ENCODE assay signal across 11 mouse cellular contexts in genomic region chr17:47528919-47529318, GRCm38 (mm10). TPM values are rescaled to one million over a fixed set of nuclear protein-coding genes. Genes with fewer than 3 reads are reported as not detected.
A peak's percentile ranks its signal among the peaks of the same experiment; 100 is the strongest.
DNase-seq lines count a peak whose midpoint lies in the region; ATAC-seq and TF ChIP-seq lines count a peak whose summit lies in the region.
"Had no signal": no experiment of that assay in that cellular context is flagged by ENCODE, and none has a peak within 500 bp of the region (broad histone marks: within the 10 kb centered on the region; RNA-seq: fewer than 3 reads in every experiment).

No protein-coding gene starts in this region.

- DNase-seq in CD4-positive, CD25-positive, alpha-beta regulatory T cell, adult 2 months (ENCODE audit: low read depth, low spot score): peak; percentile 58
- peak; percentile 45 for DNase-seq in CD4-positive helper T cell, adult 2 months (ENCODE audit: low read depth, low spot score)
- DNase-seq in left cerebral cortex, adult 8-10 months (ENCODE audit: low spot score in 2 of 2): no peak
- DNase-seq in spleen, postnatal 10 days (ENCODE audit: low spot score in 2 of 2): no peak
- DNase-seq: adrenal gland, adult 2 months; lung, postnatal 4 days had no signal

- no peaks in the 10 kb centered on the region for H3K36me3 ChIP-seq in intestine, embryonic 16.5 days (ENCODE audit: control insufficient read depth, insufficient read depth, low read length)
- no peaks in the 10 kb centered on the region for H3K36me3 ChIP-seq in intestine, postnatal 0 days (ENCODE audit: control insufficient read depth, insufficient read depth)
- H3K36me3 ChIP-seq in limb, embryonic 12.5 days: no peaks in the 10 kb centered on the region

- no peak overlapping the region for H3K9ac ChIP-seq in intestine, embryonic 16.5 days (ENCODE audit: low read depth, low read length)
- H3K9ac ChIP-seq in intestine, postnatal 0 days (ENCODE audit: low read depth, low read length): no peak overlapping the region
- H3K9ac ChIP-seq in limb, embryonic 12.5 days (replicated peaks): no peak overlapping the region

- H3K27me3 ChIP-seq in intestine, embryonic 16.5 days (replicated peaks; ENCODE audit: control insufficient read depth, insufficient read depth, low read length): no peaks in the 10 kb centered on the region
- no peaks in the 10 kb centered on the region for H3K27me3 ChIP-seq in intestine, postnatal 0 days (replicated peaks; ENCODE audit: control insufficient read depth, insufficient read depth, low read length)
- no peaks in the 10 kb centered on the region for H3K27me3 ChIP-seq in limb, embryonic 12.5 days

- no peaks in the 10 kb centered on the region for H3K9me3 ChIP-seq in intestine, embryonic 16.5 days (ENCODE audit: control insufficient read depth, low read length)
- no peaks in the 10 kb centered on the region for H3K9me3 ChIP-seq in intestine, postnatal 0 days (ENCODE audit: control insufficient read depth)
- no peaks in the 10 kb centered on the region for H3K9me3 ChIP-seq in limb, embryonic 12.5 days

- peaks cover 21% of the 10 kb centered on the region for H3K4me1 ChIP-seq in intestine, embryonic 16.5 days (ENCODE audit: control insufficient read depth, insufficient read depth, low read length)
- peaks cover 14% of the 10 kb centered on the region for H3K4me1 ChIP-seq in intestine, postnatal 0 days (replicated peaks; ENCODE audit: control insufficient read depth, insufficient read depth, low read length)
- peaks cover 24% of the 10 kb centered on the region for H3K4me1 ChIP-seq in limb, embryonic 12.5 days (replicated peaks)

- 81% methylated on average over 8 of the region's 8 CpGs for WGBS in intestine, embryonic 16.5 days
- 84% methylated on average over 8 of the region's 8 CpGs for WGBS in intestine, postnatal 0 days
- WGBS in limb, embryonic 12.5 days: 85% methylated on average over 8 of the region's 8 CpGs

- H3K27ac ChIP-seq in intestine, embryonic 16.5 days (ENCODE audit: low read length): peak overlapping the region; percentile 94
- no peak overlapping the region for H3K27ac ChIP-seq in intestine, postnatal 0 days (ENCODE audit: low read depth, low read length)
- peak overlapping the region; percentile 29; the same call in 1 of the 2 replicates for H3K27ac ChIP-seq in limb, embryonic 12.5 days

- no peak overlapping the region for H3K4me3 ChIP-seq in intestine, embryonic 16.5 days (ENCODE audit: low read length)
- H3K4me3 ChIP-seq in intestine, postnatal 0 days (ENCODE audit: low read depth, low read length): no peak overlapping the region
- H3K4me3 ChIP-seq in limb, embryonic 12.5 days (replicated peaks): no peak overlapping the region
- H3K4me3 ChIP-seq: myocyte had no signal

- no peak overlapping the region for H3K4me2 ChIP-seq in intestine, embryonic 16.5 days (ENCODE audit: low read depth, low read length)
- H3K4me2 ChIP-seq in intestine, postnatal 0 days (replicated peaks; ENCODE audit: low read depth): no peak overlapping the region
- H3K4me2 ChIP-seq in limb, embryonic 12.5 days: no peak overlapping the region

- no peak for TF ChIP-seq CTCF in intestine, postnatal 0 days (IDR thresholded peaks at IDR 0.05; ENCODE audit: low read depth)

- no peak for ATAC-seq in CD4-positive, CD25-positive, alpha-beta regulatory T cell, adult 4 months
- ATAC-seq in intestine, embryonic 16.5 days: no peak
- no peak for ATAC-seq in intestine, postnatal 0 days
- ATAC-seq in limb, embryonic 12.5 days (ENCODE audit: insufficient number of reproducible peaks, insufficient read depth, low FRiP score, low TSS enrichment, low read depth): no peak

RNA-seq across cellular contexts. Expression of gene Ccnd3, which starts 24.1 kb away (rescaled TPM):
- polyA plus RNA-seq in CD4-positive, CD25-positive, alpha-beta regulatory T cell, adult 4 months (2017; shearing (Covaris generic)): 100 to 1,000 TPM; 149 to 151 TPM
- polyA plus RNA-seq in intestine, embryonic 16.5 days (2015; fragmentation: Nextera tagmentation; extraction: Ambion mirVana): 371 and 393 TPM in 2 replicates
- 175 and 180 TPM in 2 replicates for polyA plus RNA-seq in intestine, postnatal 0 days (2015; fragmentation: Nextera tagmentation; extraction: Ambion mirVana)
- 323 and 348 TPM in 2 replicates for polyA plus RNA-seq in limb, embryonic 12.5 days (2016; fragmentation: Nextera tagmentation; extraction: Ambion mirVana)
- 10 to 100 TPM; 28.2 to 33.4 (median 30.8) TPM for total RNA-seq in left cerebral cortex, adult 8-10 months (2022)

RNA-seq across cellular contexts. Expression of gene Taf8, which starts 26.8 kb away (rescaled TPM):
- 10 to 100 TPM; 61.1 to 95.4 TPM for polyA plus RNA-seq in CD4-positive, CD25-positive, alpha-beta regulatory T cell, adult 4 months (2017; shearing (Covaris generic))
- 19.1 and 20.4 TPM in 2 replicates for polyA plus RNA-seq in intestine, embryonic 16.5 days (2015; fragmentation: Nextera tagmentation; extraction: Ambion mirVana)
- polyA plus RNA-seq in intestine, postnatal 0 days (2015; fragmentation: Nextera tagmentation; extraction: Ambion mirVana): 8.3 and 9.2 TPM in 2 replicates
- 39.0 and 40.3 TPM in 2 replicates for polyA plus RNA-seq in limb, embryonic 12.5 days (2016; fragmentation: Nextera tagmentation; extraction: Ambion mirVana)
- total RNA-seq in left cerebral cortex, adult 8-10 months (2022): 10 to 100 TPM; 17.6 to 22.3 (median 19.1) TPM

Comparison
In these comparisons a context has a peak if more than half of its experiments do, and no peak if none do; other contexts are left out.
1. DNase-seq: peak in CD4-positive, CD25-positive, alpha-beta regulatory T cell, adult 2 months (single experiment) and CD4-positive helper T cell, adult 2 months (single experiment); none in left cerebral cortex, adult 8-10 months (0 of 2) and spleen, postnatal 10 days (0 of 2).